Mouse (Mus musculus): ENCODE data around the gene Mlec.

The Mlec gene

GRCm38 (mm10) chr5:115158040-115158983 lies at the start of gene Mlec:
Gene Mlec (minus strand): TSS chr5:115158179.
- peak; percentile 99 for DNase-seq (ENCODE audit: low read depth, low spot score)

GRCm38 (mm10) chr5:115207244-115207643 lies 49.3 kb upstream of the Mlec start:
- no peak for DNase-seq (ENCODE audit: low read depth, low spot score)

- peak; percentile 42 for DNase-seq (ENCODE audit: low read depth, low spot score)
These were observed 46.8 kb upstream of the Mlec start for GRCm38 (mm10) chr5:115204562-115205311.

- peak; percentile 28 for DNase-seq (ENCODE audit: low read depth, low spot score)
These were observed 46.0 kb upstream of the Mlec start for GRCm38 (mm10) chr5:115203735-115204561.

- DNase-seq (ENCODE audit: low read depth, low spot score), result no peak
These were observed 36.7 kb upstream of the Mlec start for GRCm38 (mm10) chr5:115194626-115195221.

GRCm38 (mm10) chr5:115193669-115194625 lies 36.0 kb upstream of the Mlec start, which contains the start of gene Cabp1:
Gene Cabp1 (minus strand): TSS chr5:115194381.
- peak; percentile 81 for DNase-seq (ENCODE audit: low read depth, low spot score)

- peak; percentile 73 for DNase-seq (ENCODE audit: low read depth, low spot score)
These were observed 35.2 kb upstream of the Mlec start for GRCm38 (mm10) chr5:115193226-115193625.

- DNase-seq (ENCODE audit: low read depth, low spot score), result no peak
These were observed 34.8 kb upstream of the Mlec start for GRCm38 (mm10) chr5:115192828-115193195.

GRCm38 (mm10) chr5:115191880-115192827 lies 34.2 kb upstream of the Mlec start:
- peak; percentile 22 for DNase-seq (ENCODE audit: low read depth, low spot score)

- DNase-seq (ENCODE audit: low read depth, low spot score), result no peak
These were observed 32.1 kb upstream of the Mlec start for GRCm38 (mm10) chr5:115190081-115190480.

GRCm38 (mm10) chr5:115188824-115189223 lies 30.8 kb upstream of the Mlec start:
- DNase-seq (ENCODE audit: low read depth, low spot score), result peak; percentile 79

GRCm38 (mm10) chr5:115187188-115188131 lies 29.5 kb upstream of the Mlec start:
- peak; percentile 91 for DNase-seq (ENCODE audit: low read depth, low spot score)

GRCm38 (mm10) chr5:115186371-115187073 lies 28.5 kb upstream of the Mlec start:
- DNase-seq (ENCODE audit: low read depth, low spot score), result peak; percentile 33

- no peak for DNase-seq (ENCODE audit: low read depth, low spot score)
These were observed 26.7 kb upstream of the Mlec start for GRCm38 (mm10) chr5:115184726-115185125.

- no peak for DNase-seq (ENCODE audit: low read depth, low spot score)
These were observed 25.5 kb upstream of the Mlec start for GRCm38 (mm10) chr5:115183482-115183881.

- no peak for DNase-seq (ENCODE audit: low read depth, low spot score)
These were observed 24.9 kb upstream of the Mlec start for GRCm38 (mm10) chr5:115182925-115183324.
